Mouse (Mus musculus) brain, embryonic 14.5 days (tissue): ENCODE data around the gene Mindy4.

ENCODE experiments used
- CTCF ChIP-seq: fragments of 200-500 bp; IDR thresholded peaks from 2 replicates; pipeline ENCODE4 v1.5.1; 2012; ENCODE audit warnings: inconsistent platforms, mild to moderate bottlenecking, moderate library complexity, borderline replicate concordance; ENCODE audit not compliant: insufficient read depth, insufficient read length; ENCODE audit errors: extremely low read depth
- POLR2A ChIP-seq: fragments of 200-500 bp; IDR thresholded peaks from 2 replicates; pipeline ENCODE4 v1.6.1; 2012; ENCODE audit warnings: mild to moderate bottlenecking, inconsistent platforms, borderline replicate concordance; ENCODE audit not compliant: poor library complexity, insufficient read depth, insufficient read length, severe bottlenecking; ENCODE audit errors: extremely low read depth

DNA sequence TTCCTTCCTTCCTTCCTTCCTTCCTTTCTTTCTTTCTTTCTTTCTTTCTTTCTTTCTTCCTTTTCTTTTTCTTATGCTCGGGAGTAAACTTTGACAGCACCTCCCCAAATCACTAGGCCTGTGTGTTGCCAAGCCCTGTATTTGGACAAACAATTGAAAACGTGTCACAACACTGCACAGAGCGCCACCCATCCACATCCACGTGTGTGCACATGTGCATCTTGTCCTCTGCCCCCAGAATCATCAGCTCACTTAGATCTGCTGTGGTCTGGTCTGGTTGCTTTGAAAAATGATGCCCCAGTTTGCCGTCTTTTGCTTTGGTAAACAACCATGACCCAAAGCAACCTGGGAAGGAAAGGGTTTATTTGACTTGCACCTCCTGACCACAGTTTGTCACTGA lies 27.3 kb upstream of the Mindy4 start:
- TF ChIP-seq CTCF, result no peak
- no peak for TF ChIP-seq POLR2A
